Mouse (Mus musculus) G1E (cell line): Measurements from ENCODE around the gene Trmt61a. TPM values are rescaled to one million over a fixed set of nuclear protein-coding genes. Genes with fewer than 3 reads are reported as not detected.

Experiments
- ATAC-seq: 2 replicates; pipeline ENCODE4 v1.8.0; 2016; ENCODE audit warnings: mild to moderate bottlenecking; ENCODE audit not compliant: insufficient number of reproducible peaks, poor library complexity, low FRiP score, severe bottlenecking; ENCODE audit errors: extremely low read depth
- DNase-seq: peaks from one replicate; pipeline ENCODE4 v3.0.0; 2012; ENCODE audit warnings: low spot score
- H3K27me3 ChIP-seq: 2 replicates; pipeline ENCODE4 v1.6.1; 2012; ENCODE audit warnings: mild to moderate bottlenecking, low read length, inconsistent platforms; ENCODE audit not compliant: insufficient read depth
- H3K36me3 ChIP-seq: replicated peaks from 2 replicates; pipeline ENCODE3; 2012; ENCODE audit warnings: mild to moderate bottlenecking, inconsistent platforms
- H3K4me1 ChIP-seq: 2 replicates; pipeline ENCODE4 v1.6.1; 2012; ENCODE audit warnings: low read depth, low read length, inconsistent platforms, mixed read lengths; ENCODE audit not compliant: insufficient read depth
- H3K4me3 ChIP-seq: 2 replicates; pipeline ENCODE4 v1.5.1; 2012; ENCODE audit warnings: low read depth, mild to moderate bottlenecking, inconsistent platforms, low read length, moderate library complexity, mixed read lengths
- H3K9me3 ChIP-seq: replicated peaks from 2 replicates; pipeline ENCODE4 v1.6.1; 2012; ENCODE audit warnings: inconsistent platforms
- CTCF ChIP-seq: IDR thresholded peaks from 2 replicates; pipeline ENCODE4 v1.5.1; 2012; ENCODE audit warnings: low read depth, low read length, inconsistent platforms, mixed read lengths
- GATA1 ChIP-seq: IDR thresholded peaks from 2 replicates; pipeline ENCODE4 v1.6.1; 2012; ENCODE audit warnings: borderline replicate concordance, low read length, inconsistent platforms, mixed read lengths
- GATA2 ChIP-seq: IDR thresholded peaks from 2 replicates; pipeline ENCODE4 v1.6.1; 2012; ENCODE audit warnings: low read depth, low read length, inconsistent platforms, borderline replicate concordance
- POLR2AphosphoS5 ChIP-seq: IDR thresholded peaks from 2 replicates; pipeline ENCODE4 v1.6.1; 2012; ENCODE audit warnings: low read depth, low read length, inconsistent platforms; ENCODE audit not compliant: insufficient replicate concordance
- TAL1 ChIP-seq: conservative IDR thresholded peaks from 2 replicates; pipeline ENCODE4 v1.6.1; 2012; ENCODE audit warnings: low read depth, low read length, inconsistent platforms, mixed read lengths
- polyA plus RNA-seq: library from polyadenylated mRNA; stranded (reverse); fragments of >175 nt; gene quantifications from 2 replicates; pipeline ENCODE4 v1.2.3, GENCODE M21; 2012
- total RNA-seq, 2 experiments: library from RNA; stranded (forward) in 1 of 2; stranded (reverse) in 1 of 2; fragments of 200-1000 nt in 1 of 2; fragments of >200 nt in 1 of 2; fragmentation: Nextera tagmentation in 1 of 2; gene quantifications; 2 replicates each; pipeline ENCODE4 v1.2.3; 2014 to 2017

The Trmt61a gene
- total and polyA plus RNA-seq, 3 experiments, result 9.3 to 32.5 (median 11.1) TPM

GRCm38 (mm10) chr12:111700920-111701458 is 23.1 kb downstream of the Trmt61a start:
- Histone ChIP-seq H3K9me3 (no peaks in the 10 kb centered on the region), H3K27me3 (peaks cover 66% of the 10 kb centered on the region), H3K4me1 (peaks cover 6% of the 10 kb centered on the region; the same call in 1 of the 2 replicates), H3K4me3 (no peak overlapping the region), H3K36me3 (peaks cover 9% of the 10 kb centered on the region)
- no peak for ATAC-seq
- TF ChIP-seq CTCF (no peak), POLR2AphosphoS5 (no peak), GATA1 (no peak), TAL1 (no peak)
- DNase-seq, result no peak

- H3K36me3 ChIP-seq, result peaks cover 31% of the 10 kb centered on the region
- no peak for DNase-seq
Measured at GRCm38 (mm10) chr12:111703301-111703700, 25.4 kb downstream of the Trmt61a start.

GRCm38 (mm10) chr12:111704609-111705008 is 26.7 kb downstream of the Trmt61a start:
- 0 out of 2 replicates have a peak, but pooled peaks cover 5% of the 10 kb centered on the region for H3K4me1 ChIP-seq
- no peak for ATAC-seq
- H3K4me3 ChIP-seq, result no peak overlapping the region
- H3K9me3 ChIP-seq, result no peaks in the 10 kb centered on the region
- peaks cover 44% of the 10 kb centered on the region for H3K36me3 ChIP-seq
- DNase-seq, result no peak
- H3K27me3 ChIP-seq, result peaks cover 38% of the 10 kb centered on the region
- no peak for TF ChIP-seq GATA2
- TF ChIP-seq GATA1, result no peak
- no peak for TF ChIP-seq POLR2AphosphoS5

More at GRCm38 (mm10) chr12:111703301-111703700, 25.4 kb downstream of the Trmt61a start:
- Histone ChIP-seq H3K9me3 (no peaks in the 10 kb centered on the region), H3K27me3 (peaks cover 49% of the 10 kb centered on the region), H3K4me1 (0 out of 2 replicates have a peak, but pooled peaks cover 5% of the 10 kb centered on the region), H3K4me3 (no peak overlapping the region)
- no peak for ATAC-seq
- TF ChIP-seq GATA2 (no peak), CTCF (no peak), POLR2AphosphoS5 (no peak), TAL1 (no peak), GATA1 (no peak)

GRCm38 (mm10) chr12:111705186-111705973 is 27.5 kb downstream of the Trmt61a start:
- Histone ChIP-seq H3K9me3 (no peaks in the 10 kb centered on the region), H3K36me3 (peaks cover 52% of the 10 kb centered on the region), H3K4me1 (peaks cover 10% of the 10 kb centered on the region), H3K4me3 (no peak overlapping the region), H3K27me3 (peaks cover 30% of the 10 kb centered on the region)
- ATAC-seq (no peak), DNase-seq (no peak)
- TF ChIP-seq TAL1, result no peak
- no peak for TF ChIP-seq POLR2AphosphoS5
- no peak for TF ChIP-seq GATA1
- no peak; the same call in 1 of the 2 replicates for TF ChIP-seq CTCF
- TF ChIP-seq GATA2, result no peak

- ATAC-seq (no peak), DNase-seq (no peak)
- TF ChIP-seq GATA2 (no peak), CTCF (no peak), GATA1 (no peak), TAL1 (no peak), POLR2AphosphoS5 (no peak)
- no peak overlapping the region for H3K4me3 ChIP-seq
- no peaks in the 10 kb centered on the region for H3K9me3 ChIP-seq
- peaks cover 17% of the 10 kb centered on the region for H3K27me3 ChIP-seq
- H3K4me1 ChIP-seq, result peaks cover 28% of the 10 kb centered on the region
- peaks cover 67% of the 10 kb centered on the region for H3K36me3 ChIP-seq
Measured at GRCm38 (mm10) chr12:111708181-111708580, 30.3 kb downstream of the Trmt61a start.

GRCm38 (mm10) chr12:111710091-111710490 is 32.2 kb downstream of the Trmt61a start:
- Histone ChIP-seq H3K4me3 (no peak overlapping the region), H3K4me1 (peaks cover 41% of the 10 kb centered on the region), H3K27me3 (peaks cover 2% of the 10 kb centered on the region; the same call in 1 of the 2 replicates), H3K9me3 (no peaks in the 10 kb centered on the region), H3K36me3 (peaks cover 73% of the 10 kb centered on the region)
- DNase-seq, result no peak
- TF ChIP-seq GATA2 (no peak), POLR2AphosphoS5 (no peak), TAL1 (no peak), CTCF (no peak), GATA1 (no peak)
- no peak for ATAC-seq
